Mouse (Mus musculus) cerebellum, adult 9-10 months (tissue): ENCODE results near the gene Plxna1.

ENCODE experiments used
- DNase-seq: peaks from one replicate; pipeline ENCODE4 v3.0.0; 2022

The Plxna1 gene

DNA sequence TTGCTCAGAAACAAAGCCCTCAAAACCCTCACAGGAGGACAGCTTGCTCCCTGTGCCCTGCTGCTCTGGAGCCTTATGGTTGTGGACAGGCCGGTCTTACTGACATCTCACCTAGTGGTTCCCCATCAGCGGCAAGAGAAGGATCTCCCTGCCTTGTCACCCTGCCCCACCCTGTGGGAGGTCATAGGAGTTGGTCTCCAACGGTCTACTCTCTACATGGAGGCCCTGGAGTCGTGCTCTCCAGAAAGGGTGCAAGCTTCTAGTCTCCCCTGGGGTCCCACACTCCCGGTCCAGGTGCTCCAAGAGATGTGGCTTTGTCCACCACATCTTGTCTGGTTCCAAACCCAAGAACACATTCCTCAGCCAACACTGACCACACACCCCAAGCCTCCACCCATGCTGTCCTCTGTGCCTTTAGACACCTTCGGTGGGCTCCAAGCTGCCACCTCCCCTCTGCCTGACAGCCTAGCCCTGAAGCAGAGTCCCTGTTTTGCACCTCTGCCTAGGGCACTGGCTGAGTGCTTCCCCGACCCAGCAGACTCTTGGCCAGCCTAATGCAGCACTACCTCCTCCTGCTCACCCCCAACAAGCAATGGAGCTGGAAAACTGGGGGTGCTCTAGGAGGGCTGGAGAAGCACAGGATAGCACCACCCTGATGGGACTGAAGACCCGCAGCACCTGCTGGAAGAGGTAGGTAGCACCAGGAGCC is 1.6 kb downstream of the Plxna1 start:
- no peak for DNase-seq

GRCm38 (mm10) chr6:89359771-89360708 is 2.4 kb downstream of the Plxna1 start:
- no peak for DNase-seq

DNA sequence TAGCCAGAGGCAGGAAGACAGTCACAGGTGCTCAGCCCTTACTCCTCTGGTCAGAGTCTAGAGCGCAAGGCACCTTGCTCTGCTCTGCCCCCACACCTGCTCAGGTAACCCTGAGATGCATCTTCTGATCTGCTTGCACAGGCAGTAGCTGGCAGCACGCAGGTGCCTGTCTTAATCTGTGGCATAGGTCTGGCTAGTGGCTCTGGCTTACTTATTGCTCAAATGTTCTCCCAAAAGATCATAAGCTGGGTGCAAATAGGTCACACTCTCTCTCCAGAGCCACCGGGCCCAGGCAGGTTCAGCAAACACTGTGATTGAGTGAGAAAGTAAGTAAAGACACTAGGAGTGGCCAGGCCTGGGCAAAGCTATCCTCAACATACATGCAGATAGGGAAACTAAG is 3.2 kb downstream of the Plxna1 start:
- DNase-seq = no peak

DNA sequence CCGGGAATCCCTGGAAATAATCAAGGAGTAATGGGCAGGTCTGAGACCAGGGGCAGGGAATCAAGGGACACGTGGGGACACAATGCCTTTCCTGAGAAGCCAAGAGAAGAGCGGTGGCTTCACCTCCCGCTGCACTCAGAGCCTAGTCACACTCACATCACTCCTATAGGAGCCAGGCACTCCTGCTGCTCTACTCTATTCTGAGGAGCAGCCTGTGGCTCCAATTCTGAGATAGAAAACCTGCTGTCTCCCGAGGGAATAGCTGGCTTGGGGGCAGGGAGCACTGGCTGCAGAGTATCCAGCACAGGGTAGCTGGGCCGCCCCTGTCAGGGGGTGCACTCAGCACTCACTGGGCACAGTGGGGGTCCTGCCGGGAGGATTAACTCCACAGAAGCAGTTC is 6.8 kb downstream of the Plxna1 start:
- DNase-seq = no peak

- no peak for DNase-seq
These were observed 7.7 kb downstream of the Plxna1 start for GRCm38 (mm10) chr6:89354726-89355125.

DNA sequence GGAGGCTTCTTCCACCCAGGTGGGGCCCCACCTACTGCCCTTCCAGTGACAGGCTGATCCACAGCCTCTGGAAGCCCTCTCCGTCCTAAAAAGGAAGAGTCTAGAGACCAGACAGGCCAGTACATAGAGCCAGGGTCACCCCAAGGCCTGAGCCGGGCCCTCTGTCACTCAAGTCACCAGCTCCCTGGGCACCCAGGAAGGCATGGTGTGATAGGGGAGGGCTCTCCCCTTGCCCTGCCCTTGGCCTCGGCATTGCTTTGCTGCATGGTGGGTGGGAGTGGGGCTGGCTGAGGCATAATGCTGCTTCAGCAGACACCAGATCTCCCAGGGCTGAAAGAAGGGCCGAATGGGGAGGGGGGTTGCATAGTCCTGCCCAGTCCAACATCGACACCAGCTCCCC is 8.3 kb downstream of the Plxna1 start:
- no peak for DNase-seq

DNA sequence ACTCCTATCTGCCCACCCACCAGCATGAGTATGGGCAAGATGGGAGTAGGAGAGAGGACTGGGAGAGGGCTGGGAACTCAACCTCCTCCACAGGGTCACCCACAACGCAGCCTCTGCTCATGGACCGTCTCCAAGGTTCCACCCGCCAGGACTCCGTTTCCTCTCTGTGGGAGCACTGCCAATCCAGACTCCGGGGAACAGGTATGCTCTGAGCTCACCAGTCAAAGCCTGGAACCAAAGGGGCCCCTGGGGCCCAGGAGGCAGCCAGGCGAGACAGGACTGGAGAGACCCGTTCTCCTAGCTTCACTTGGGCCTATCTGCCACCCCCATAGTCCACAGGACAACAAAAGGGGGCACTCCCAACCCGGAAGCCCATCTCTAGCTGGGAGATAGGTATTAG is 9.3 kb downstream of the Plxna1 start:
- DNase-seq = no peak

DNA sequence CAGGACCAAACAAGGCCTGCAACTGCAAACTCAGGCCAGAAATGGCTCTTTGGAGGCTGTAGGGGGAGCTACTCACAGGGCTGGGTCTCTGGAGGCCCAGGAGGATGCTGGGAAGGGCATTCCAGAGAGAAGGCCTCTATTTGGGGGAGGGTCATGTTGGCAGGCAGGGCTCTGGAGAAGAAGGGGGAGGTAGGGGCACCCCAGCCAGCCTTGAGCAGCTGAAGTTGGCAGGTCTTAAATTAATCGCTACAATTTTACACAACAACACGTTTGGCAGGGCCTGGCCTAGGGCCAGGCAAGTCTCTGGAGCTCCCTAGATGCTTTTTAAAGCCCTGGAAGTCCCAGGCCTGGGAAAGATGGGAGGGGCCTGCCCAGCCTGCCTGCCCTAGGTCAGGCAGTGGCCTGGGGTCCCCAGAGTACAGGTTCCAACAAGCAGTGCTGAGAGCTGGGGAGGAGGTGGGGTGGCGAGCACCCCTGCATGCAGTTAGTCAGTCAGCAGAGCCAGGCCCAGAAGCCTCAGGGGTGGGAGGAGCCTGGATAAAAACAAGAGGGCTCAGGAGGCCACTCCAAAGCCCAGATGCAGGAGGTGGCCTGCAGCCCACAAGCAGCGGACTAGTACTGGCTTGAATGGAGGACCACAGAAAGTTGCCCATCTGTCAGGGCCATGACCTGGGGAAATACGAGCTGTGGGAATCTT is 10.8 kb downstream of the Plxna1 start:
- DNase-seq = peak; percentile 44

DNA sequence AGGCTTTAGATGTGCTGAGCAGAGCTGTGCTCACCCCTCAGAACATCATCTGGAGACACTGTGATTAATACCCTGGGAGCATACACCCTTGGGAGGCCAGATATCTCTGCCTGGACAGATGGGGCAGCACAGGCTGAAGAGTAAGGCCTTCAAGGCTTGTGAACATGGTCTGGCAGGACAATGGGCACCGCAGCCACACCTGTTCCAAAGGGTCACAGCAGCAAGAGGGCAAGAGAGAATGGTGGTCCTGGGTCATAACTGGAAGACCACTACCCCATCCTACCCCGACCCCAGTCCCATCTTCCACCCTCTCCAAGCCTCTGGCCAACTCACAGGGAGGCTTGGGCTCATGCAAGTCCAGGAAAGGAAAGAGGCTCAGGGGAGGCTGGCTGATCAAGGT is 11.9 kb downstream of the Plxna1 start:
- DNase-seq = no peak

DNA sequence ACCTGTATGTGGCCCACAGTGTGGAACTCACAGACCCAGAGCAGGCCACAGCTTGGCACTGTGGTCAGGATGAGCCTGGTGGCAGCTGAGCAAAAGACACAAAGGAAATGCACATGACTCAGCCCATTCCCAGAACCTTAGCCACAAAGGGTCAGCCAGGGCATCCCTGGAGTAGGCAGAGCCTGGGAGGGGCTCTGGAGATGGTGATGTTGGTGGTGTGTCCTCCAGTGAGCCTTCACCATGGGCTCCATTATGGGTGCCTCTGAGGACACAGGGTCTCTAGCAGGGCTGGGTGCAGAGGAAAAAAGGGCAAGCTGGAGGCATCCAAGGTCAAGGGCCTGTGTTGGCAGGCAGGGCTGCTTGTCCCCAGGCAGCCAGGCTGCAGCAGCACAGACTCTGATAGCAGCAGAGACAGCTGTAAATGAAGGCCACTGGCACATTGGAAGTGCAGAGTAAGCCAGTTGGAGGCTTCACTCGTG is 12.3 kb downstream of the Plxna1 start:
- DNase-seq = no peak

GRCm38 (mm10) chr6:89348363-89348762 is 14.1 kb downstream of the Plxna1 start:
- peak; percentile 84 for DNase-seq

GRCm38 (mm10) chr6:89347792-89348191 is 14.6 kb downstream of the Plxna1 start:
- DNase-seq = peak; percentile 33

DNA sequence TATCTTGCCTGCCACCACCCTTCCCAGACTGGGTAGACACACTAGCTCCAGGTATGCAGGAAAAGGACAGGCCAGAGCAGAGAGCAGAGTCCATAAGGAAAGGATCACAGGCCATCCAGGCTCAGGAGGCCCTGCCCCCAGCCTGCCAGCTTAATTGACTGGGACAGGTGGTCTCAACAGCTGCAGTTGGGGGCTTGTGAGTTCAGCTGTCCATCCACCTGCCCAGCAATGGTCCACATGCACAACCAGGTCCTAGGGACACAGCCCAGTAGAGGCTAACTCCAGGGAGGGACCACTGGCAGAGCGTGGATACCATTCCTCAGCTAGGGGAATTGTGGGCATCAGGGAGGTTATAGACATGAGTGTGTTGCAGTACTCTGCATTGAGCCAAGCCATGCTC is 16.6 kb downstream of the Plxna1 start:
- no peak for DNase-seq

DNA sequence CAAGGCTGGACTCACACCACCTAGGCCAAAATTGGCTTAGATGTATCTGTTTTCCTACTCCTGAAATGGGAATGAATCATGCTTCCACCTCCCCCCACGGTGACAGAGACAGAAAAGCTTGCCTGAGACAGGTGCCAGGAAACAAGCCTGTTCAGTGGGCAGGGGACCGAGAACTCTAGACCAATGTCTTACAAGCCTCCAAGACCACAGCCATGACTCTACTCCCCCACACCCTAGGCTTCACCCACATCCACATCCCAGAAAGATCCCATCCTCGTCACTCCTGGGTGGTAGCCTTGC is 17.0 kb downstream of the Plxna1 start:
- DNase-seq = peak; percentile 41

- DNase-seq = peak; percentile 35
These were observed 17.6 kb downstream of the Plxna1 start for GRCm38 (mm10) chr6:89344613-89345485.

DNA sequence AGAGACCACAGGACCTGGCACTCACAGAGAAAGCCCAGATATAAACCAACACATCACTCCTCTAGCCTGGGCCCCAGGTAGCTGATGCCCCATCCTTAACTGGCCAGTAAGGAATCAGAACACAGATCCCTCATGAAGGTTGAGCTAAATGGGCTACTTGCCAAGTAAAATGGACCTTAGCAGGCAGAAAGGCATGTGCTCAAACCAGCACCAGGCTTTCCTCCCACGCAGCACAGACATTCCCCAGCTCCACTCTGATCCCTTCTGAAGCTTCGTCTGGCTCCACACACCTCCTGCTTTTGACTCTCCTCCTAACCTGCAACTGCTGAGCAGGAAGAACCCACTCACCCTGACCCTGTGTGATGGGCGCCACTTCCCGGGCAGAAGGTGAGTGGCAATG is 20.4 kb downstream of the Plxna1 start:
- no peak for DNase-seq

DNA sequence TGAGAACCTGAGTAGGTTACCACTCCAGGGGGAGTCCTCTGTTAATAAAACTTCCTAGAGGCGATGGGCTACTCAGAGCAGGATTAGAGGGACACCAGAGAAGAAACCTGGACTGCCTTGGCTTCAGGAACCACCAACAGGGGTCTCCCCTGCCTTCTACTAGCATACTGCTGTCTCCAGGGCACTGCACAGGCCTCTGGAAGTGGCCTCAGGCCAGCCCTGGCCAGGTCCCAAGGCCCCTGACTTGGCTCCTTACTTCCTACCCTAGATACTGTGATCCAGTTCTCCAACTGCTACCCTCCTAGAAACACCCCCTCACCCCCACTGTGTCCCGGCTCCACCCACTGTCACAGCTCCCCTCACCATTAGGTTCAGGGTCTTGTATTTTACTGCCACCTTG is 23.0 kb downstream of the Plxna1 start:
- DNase-seq = no peak

GRCm38 (mm10) chr6:89338733-89339132 is 23.7 kb downstream of the Plxna1 start:
- no peak for DNase-seq

DNA sequence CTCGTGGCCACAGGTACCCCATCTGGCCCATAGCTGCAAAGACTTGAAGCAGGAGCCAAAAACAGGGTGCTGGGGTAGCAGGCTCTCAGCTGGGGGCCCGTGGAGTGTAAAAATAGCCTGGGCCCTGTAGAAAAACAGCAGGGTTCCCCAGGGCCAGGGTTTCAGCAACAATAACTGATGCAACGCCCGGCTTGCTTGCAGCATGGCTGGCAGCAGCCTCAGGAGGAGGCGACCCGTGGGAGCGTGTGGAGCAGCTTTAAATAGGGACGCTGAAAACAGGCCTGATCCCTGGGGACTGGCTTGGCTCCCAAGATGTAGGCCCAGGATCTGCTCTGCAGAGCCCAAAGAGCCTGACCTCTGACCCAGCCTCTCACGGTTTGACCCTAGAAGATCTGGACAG is 24.8 kb downstream of the Plxna1 start:
- no peak for DNase-seq

GRCm38 (mm10) chr6:89333964-89334702 is 28.3 kb downstream of the Plxna1 start:
- DNase-seq = no peak

GRCm38 (mm10) chr6:89330957-89331356 is 31.5 kb downstream of the Plxna1 start:
- DNase-seq = no peak

- no peak for DNase-seq
These were observed 33.8 kb downstream of the Plxna1 start for GRCm38 (mm10) chr6:89328634-89329033.
